9 mouse cellular contexts compared by ENCODE assay signal in the genomic region with DNA sequence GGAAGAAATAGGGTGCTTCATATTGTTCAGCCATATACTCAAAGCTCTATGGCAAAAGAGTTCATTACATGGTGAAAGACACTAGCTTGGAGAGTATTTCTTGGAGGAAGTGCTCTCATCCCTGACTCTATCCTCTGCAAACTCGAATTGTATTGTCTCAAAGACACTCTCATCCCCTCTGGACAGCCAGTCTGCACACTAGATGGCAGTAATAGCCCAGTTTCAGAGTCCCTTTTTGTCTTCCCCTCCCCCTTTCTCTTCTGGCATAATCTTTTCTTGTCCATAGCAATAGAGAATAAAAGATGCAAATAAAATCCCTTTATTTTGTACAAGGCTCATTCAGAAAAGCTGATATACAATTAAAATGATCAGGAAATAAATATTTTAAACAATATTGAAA.
DNase-seq lines count a peak whose midpoint lies in the region; ATAC-seq lines count a peak whose summit lies in the region.
"Had no signal": no experiment of that assay in that cellular context is flagged by ENCODE, and none has a peak within 500 bp of the region (broad histone marks: within the 10 kb centered on the region; RNA-seq: fewer than 3 reads in every experiment).

No protein-coding gene starts in this region.

- no peaks in the 10 kb centered on the region for H3K4me1 ChIP-seq in liver, embryonic 12.5 days
- peaks cover 7% of the 10 kb centered on the region; the same call in 1 of the 2 replicates for H3K4me1 ChIP-seq in neural tube, embryonic 12.5 days
- H3K4me1 ChIP-seq: liver, embryonic 15.5 days had no signal

- no peak overlapping the region for H3K27ac ChIP-seq in liver, embryonic 12.5 days
- no peak overlapping the region for H3K27ac ChIP-seq in neural tube, embryonic 12.5 days
- H3K27ac ChIP-seq: liver, embryonic 15.5 days had no signal

- no peaks in the 10 kb centered on the region for H3K27me3 ChIP-seq in liver, embryonic 12.5 days (replicated peaks)
- no peaks in the 10 kb centered on the region for H3K27me3 ChIP-seq in neural tube, embryonic 12.5 days (replicated peaks)
- H3K27me3 ChIP-seq: liver, embryonic 15.5 days had no signal

- H3K36me3 ChIP-seq in liver, embryonic 12.5 days: no peaks in the 10 kb centered on the region
- H3K36me3 ChIP-seq in neural tube, embryonic 12.5 days: no peaks in the 10 kb centered on the region
- H3K36me3 ChIP-seq: liver, embryonic 15.5 days had no signal

- intact Hi-C loops in left cerebral cortex, postnatal 4 days (cut with DNase I): loop anchor here (10.0 kb wide), 2 partner anchors 332 to 748 kb away; no protein-coding TSS in a partner anchor

- WGBS in liver, embryonic 12.5 days (ENCODE audit: insufficient replicate concordance): 0% methylated on average over 1 of the region's 1 CpGs
- WGBS in neural tube, embryonic 12.5 days: 5% methylated on average over 1 of the region's 1 CpGs

- no peak overlapping the region for H3K9ac ChIP-seq in liver, embryonic 12.5 days
- no peak overlapping the region for H3K9ac ChIP-seq in neural tube, embryonic 12.5 days
- H3K9ac ChIP-seq: liver, embryonic 15.5 days had no signal

- no peak for ATAC-seq in liver, embryonic 12.5 days
- peak; percentile 75 for ATAC-seq in neural tube, embryonic 12.5 days (ENCODE audit: low FRiP score, low read depth)

- H3K4me3 ChIP-seq in liver, embryonic 12.5 days: no peak overlapping the region
- no peak overlapping the region for H3K4me3 ChIP-seq in neural tube, embryonic 12.5 days
- H3K4me3 ChIP-seq: liver, embryonic 15.5 days had no signal

- no peaks in the 10 kb centered on the region for H3K9me3 ChIP-seq in liver, embryonic 12.5 days (replicated peaks)
- no peaks in the 10 kb centered on the region for H3K9me3 ChIP-seq in neural tube, embryonic 12.5 days
- H3K9me3 ChIP-seq: liver, embryonic 15.5 days had no signal

- peak; percentile 18 for DNase-seq in liver
- peak; percentile 86 for DNase-seq in cerebellum, postnatal 14 days
- peak; percentile 14 to 55 for DNase-seq in frontal cortex, postnatal 10 days (ENCODE audit: low spot score in 2 of 2)
- peak; percentile 2 to 33 for DNase-seq in kidney, adult 8-10 months
- DNase-seq in left cerebral cortex, postnatal 4 days: peak; percentile 68
- DNase-seq in spleen, postnatal 10 days (ENCODE audit: low spot score in 2 of 2): no peak

- H3K4me2 ChIP-seq in liver, embryonic 12.5 days: no peak overlapping the region
- H3K4me2 ChIP-seq in neural tube, embryonic 12.5 days (replicated peaks): no peak overlapping the region
- H3K4me2 ChIP-seq: liver, embryonic 15.5 days had no signal

Comparison
In these comparisons a context has a peak if more than half of its experiments do, and no peak if none do; other contexts are left out.
1. DNase-seq: peak in liver (single experiment), cerebellum, postnatal 14 days (2 of 2), frontal cortex, postnatal 10 days (2 of 2), kidney, adult 8-10 months (2 of 2) and left cerebral cortex, postnatal 4 days (single experiment); none in spleen, postnatal 10 days (0 of 2).